Mouse (Mus musculus): ENCODE measurements at regions not wholly inside any gene's neighbourhood (a gene's known extent, or its start where the extent isn't known, plus 50 kb on each side); places are given as distances from the start of the nearest gene placed in this dataset.

DNA sequence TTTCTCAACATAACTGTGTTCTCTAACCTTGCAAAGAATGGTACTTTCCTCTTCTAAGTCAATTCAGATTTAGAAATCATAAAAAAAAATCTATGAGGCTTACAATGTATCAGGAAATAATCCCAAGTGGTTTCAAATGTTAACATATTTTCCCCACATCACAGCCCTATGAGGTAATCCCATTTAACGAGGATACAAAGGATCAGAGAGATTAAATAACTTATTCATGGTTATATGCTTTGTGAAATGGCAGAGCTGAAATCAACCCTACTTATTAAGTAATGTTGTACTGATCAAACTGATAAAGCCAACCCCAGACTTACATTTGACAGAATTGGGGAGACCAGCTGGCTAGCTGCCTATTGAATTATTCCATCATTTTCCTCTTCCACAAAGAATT is 614.4 kb downstream of the Ntrk3 start:
- intact Hi-C loops (cut with DNase I) = no loop called here
- no peak for DNase-seq (ENCODE audit: low spot score in 2 of 2)

DNA sequence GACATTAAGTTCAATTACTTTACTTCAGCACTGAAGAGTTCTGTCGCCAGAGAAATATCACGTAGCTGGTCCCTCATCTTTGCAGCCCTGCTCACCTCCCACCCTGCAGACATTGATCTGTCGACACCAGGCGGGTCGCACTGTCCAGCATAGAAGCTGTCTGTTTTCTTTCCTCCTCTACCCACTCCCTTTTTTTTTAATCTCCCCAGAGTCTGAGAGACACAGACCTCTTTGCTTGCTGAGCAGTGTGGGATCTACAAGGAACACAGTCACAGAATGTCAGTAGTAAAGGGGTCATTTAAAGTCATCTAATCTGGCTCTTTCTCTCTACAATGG is 616.7 kb downstream of the Ntrk3 start:
- intact Hi-C loops (cut with DNase I) = no loop called here

DNA sequence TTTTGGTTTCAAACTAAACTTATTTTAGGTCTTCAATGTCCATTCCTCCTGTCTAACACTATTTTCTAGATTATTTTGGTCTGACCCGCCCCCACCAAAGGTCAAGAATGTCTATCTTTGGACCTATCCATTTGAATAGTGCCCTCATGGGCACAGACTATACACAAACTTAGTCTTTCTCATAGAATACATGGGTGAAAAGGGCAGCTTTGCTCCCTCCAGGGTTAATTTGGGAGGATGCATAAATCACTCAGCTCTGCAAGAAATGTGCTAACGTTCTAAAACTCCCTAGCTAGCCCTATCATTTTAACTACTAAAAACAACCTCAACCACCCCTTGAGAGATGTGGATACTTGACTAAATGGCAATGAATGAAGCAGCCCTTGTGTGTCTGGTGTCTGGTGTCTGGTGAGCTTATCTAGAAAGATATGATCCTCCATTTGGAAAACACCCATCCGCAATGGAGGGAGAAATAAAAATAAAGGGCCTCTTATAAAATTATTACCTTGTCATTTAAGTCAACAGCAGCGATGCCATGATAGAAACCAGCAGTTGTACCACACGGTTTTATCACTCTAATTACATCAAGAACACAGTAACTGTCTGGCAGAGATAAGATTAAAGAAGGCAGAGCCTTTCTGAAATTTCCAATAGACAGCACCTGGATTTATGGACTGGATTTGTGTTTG is 617.2 kb downstream of the Ntrk3 start:
- no peak for DNase-seq (ENCODE audit: low spot score in 2 of 2)
- intact Hi-C loops (cut with DNase I) = no loop called here

More for the DNA sequence above, 616.7 kb downstream of the Ntrk3 start:
- no peak for DNase-seq (ENCODE audit: low spot score in 2 of 2)

DNA sequence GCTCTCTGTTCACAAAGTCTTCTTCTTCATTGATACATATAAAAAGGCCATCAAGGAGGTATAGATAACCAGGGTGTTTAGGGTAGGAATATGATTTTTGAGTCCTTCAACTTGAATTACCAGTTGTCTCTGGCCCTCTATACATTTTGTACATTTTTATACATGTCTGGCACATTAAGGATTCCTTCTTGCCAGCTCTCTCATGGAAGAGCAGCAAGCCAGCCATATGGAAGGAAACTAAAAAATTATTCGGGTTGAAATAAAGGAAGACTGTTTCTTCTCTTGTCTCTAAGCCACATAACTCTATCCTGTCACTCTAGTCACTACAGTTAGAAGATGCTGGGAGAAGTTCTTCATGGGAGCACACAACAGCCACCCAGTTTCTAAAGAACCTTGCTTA is 618.0 kb downstream of the Ntrk3 start:
- peak in 1 of 2 experiments; percentile 23 for DNase-seq (ENCODE audit: low spot score in 2 of 2)
- intact Hi-C loops (cut with DNase I) = no loop called here

DNA sequence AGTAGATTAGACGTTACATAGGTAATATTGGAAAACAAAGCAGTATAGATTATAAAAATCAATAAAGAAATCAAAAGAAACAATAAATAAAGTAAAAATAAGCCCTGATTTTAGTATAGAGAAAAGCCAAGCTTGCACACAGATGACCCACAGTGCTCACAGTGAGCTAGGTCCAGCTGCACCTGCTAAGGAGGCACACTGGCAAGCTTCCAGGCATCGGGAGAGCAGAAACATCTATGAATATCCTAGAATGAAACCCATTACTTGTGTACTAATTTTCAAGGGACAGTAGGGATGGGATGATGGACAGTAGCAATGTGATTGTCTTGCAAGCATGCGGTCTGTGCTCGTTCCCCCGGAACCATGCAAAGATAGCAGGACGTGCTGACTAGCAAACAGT is 626.5 kb downstream of the Ntrk3 start:
- DNase-seq (ENCODE audit: low spot score in 2 of 2) = no peak
- intact Hi-C loops (cut with DNase I) = no loop called here

DNA sequence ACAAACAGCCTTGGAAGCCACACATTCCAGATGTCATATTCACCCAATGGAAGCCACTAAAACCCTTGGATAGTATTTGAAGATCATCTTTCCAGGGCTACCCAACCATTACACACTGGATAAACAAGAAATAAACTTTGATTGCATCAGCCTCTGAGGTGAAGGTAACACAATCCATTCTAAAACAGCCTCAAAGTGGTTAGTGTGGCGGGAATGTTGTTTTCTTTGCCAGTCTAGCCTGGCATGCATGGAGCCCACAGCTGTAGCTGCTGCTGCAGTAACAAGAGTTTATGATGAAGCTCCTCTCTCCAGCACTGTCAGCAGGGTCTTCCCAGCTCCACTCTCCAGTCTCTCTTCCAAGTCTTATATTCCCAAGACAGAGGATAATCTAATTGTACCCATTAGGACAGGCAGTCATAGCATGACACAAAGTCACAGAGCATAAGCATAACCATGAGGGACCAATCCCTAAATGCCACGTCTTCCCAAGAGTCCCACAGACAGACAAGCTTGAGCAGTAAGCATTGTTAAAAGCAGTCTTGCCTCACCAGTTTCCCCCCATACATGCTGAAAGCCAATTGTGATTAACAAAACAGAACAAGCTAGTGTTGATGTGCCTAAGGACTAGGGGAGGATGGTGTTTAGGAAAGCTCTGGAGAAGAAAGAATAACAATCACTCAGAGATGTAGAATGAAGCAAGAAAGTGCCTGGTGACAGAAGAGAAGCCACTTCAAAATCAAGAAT is 634.1 kb downstream of the Ntrk3 start:
- intact Hi-C loops (cut with DNase I) = no loop called here
- DNase-seq (ENCODE audit: low spot score in 2 of 2) = no peak

DNA sequence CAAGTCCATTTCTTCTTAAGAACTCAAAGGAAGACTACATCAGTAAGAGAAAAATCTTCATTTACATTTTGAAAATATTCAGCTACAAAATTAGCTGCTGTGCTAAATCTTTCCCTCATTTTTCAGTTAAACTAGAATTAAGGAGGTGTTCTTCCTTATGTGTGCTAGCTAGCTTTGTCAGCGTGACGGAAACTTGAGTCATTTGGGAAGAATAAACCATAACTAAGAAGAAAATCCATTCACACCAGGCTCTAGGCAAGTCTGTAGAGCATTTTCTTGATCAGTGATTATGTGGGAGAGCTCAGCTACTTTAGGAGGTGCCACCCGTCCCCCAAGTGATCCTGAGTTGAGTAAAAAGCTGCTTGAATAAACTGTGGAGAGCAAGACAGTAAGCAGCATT is 635.4 kb downstream of the Ntrk3 start:
- intact Hi-C loops (cut with DNase I) = no loop called here
- DNase-seq (ENCODE audit: low spot score in 2 of 2) = peak in 1 of 2 experiments; percentile 69

DNA sequence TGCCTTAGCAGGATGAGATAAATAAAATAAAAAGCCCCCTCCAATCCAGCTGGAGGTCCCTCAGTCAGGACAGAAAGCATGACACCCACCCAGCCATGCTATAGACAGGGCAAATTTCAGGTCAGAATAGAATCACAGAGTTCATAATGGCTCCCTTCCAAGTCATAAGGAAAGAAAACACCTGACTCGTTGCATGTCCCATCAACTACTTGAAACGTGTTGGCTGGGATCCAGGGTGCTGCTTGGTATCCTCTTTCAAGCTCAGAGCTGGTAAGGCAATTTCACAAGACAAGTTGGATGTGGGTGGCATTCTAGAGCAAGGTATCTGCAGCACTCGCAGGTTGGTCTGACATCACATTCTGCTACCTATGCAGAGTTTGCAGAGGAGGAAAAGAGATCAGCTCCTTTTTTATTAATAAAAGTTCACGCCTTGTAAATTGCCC is 651.2 kb downstream of the Ntrk3 start:
- DNase-seq (ENCODE audit: low spot score in 2 of 2) = peak in 1 of 2 experiments; percentile 34
- intact Hi-C loops (cut with DNase I) = no loop called here

DNA sequence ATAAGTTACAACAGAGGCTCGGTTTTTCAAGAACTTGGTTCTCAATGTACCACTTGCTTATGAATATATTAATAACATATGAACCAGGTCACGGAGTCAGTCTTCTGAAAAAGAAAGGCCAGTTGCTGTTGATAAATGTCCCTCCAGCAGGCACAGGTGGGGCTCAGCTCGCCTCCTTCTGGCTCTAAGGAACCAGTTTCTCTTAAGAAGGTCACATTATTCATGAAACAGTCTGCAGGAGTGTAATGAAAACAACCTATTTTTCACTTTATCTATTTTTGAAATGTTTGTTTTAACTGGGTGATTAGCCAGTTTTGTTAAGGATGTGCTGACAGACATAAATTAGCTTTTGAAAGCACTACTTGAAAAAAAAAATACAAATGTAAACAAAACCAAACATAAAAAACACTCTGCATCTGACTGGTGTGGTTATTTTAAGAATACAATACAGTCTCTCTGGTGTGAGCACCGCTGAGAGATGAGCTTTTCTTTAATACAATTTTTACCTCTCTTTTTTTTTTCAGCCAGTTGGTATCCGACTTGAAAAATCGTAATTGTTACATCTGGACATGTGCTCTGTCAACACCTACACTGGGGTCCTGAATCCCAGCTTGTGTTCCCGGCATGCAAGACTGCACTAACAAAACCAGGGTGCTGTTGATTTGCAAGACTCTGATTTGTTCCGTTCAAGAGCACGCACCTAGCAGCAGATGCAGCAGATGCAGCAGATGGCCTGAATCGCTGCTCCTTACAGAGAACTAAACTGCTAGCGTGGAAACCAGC is 651.8 kb downstream of the Ntrk3 start:
- intact Hi-C loops (cut with DNase I) = no loop called here
- peak in 1 of 2 experiments; percentile 27 for DNase-seq (ENCODE audit: low spot score in 2 of 2)

DNA sequence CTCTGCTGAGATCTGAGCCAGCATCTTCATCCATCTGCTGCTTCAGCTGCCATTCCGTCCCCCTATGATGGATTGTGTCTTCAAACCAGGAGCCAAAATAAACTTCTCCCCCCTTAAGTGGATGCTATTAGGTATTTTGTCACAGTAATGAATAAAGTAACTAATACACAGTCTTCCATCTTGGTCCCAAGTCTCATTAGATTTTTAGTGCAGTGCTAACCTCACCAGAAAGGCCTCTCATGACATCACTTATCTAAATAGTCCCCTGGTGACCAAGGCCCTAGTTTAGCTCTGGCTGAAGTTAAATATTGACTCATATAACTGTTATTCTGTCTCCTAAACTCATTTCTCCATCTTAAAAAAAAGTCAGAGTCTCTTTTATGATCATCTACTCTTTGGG is 658.1 kb downstream of the Ntrk3 start:
- DNase-seq (ENCODE audit: low spot score in 2 of 2) = no peak
- intact Hi-C loops (cut with DNase I) = no loop called here

DNA sequence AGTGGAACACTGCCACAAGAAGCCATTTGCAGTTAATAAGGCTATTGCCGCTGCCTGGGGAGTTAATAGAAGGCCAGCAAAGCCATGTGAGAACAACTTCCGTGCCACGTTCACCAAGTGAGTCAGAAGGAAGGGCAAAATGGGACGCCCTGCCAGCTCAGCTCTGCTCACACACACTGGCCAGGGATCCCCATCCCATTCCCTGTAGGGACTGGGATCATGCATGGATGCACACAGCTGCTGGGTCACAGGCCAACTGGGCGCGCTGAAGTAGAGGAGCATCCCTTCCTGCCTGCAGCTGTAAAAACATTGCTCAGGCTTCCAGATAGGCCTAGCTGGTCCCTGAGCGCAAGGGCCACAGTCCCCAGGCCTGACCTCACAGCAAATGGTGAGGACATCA is 666.7 kb downstream of the Ntrk3 start:
- intact Hi-C loops (cut with DNase I) = no loop called here
- peak in 1 of 2 experiments; percentile 3 for DNase-seq (ENCODE audit: low spot score in 2 of 2)

DNA sequence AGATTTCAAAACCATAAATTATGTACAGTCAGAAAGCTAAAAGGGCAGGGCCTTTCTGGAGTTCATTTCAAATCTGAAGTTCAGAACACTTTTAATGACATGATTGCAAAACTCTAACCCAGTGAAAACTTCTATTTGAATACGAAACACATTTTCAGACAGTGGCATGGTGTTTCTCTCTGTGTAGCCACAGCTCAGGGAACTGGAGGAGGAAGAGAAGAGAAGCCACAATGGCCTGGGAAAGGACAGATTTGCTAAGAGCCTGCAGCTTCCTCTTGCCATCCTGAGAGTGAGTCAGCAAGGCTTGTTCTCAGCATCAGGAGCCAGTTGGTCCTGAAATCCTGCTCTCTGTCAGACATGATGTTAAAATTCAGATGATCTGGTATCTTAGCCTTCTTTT is 676.2 kb downstream of the Ntrk3 start:
- intact Hi-C loops (cut with DNase I) = no loop called here
- no peak for DNase-seq (ENCODE audit: low spot score in 2 of 2)

DNA sequence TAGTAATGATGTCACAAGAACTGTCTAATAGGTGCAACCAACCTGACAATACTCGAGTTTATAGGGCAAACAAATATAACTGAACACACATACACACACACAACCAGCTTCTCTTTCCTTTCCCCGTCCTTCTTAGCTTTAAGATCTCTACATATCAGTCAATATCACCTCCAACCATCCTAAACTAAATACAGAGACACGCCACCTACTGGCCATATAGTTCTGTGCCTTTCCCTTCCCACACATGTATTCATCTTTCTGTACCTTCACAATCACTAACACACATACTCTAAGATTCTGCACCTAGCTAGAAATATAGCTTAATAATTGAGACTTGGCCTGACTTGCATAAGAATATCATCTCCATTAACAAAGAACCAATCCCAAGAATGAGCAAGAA is 688.2 kb downstream of the Ntrk3 start:
- intact Hi-C loops (cut with DNase I) = no loop called here
- no peak for DNase-seq (ENCODE audit: low spot score in 2 of 2)

DNA sequence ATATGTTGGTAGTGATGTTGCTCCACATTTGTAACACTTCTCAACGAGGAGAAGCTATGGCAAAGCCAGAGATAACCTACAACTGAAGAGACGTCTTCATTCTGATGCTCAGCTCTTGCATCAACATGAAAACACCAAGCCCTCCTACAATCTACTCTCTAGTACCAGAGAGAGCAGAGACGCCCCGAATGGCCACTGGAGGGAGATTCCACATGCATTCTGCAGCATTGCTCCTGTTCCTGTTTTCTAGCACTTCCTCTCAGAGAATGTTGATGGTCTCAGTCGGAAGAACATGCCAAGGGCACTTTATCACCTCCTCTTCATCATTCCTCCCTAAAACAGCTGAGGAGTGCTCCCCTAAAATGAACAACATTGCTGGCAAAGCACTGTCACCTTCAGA is 692.4 kb downstream of the Ntrk3 start:
- peak in 1 of 2 experiments; percentile 19 for DNase-seq (ENCODE audit: low spot score in 2 of 2)
- intact Hi-C loops (cut with DNase I) = no loop called here

DNA sequence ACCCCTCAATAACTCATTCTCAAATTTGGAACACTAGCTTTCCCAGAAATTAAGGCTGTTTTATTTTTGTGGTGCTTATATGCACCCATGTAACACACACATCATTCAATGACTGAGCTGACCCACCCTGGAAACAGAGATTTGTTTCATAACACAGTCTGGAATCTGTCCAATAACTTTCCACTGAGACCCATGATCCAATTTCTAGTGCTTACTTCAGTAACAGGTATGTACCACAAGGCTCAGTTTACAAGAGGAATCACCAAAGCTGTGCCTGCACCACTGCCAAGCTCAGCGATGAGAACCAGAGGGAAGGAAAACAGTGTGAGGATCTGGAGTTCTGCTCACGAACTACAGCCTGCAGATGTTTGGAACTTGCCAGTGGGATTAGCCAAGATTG is 706.8 kb downstream of the Ntrk3 start:
- no peak for DNase-seq (ENCODE audit: low spot score in 2 of 2)
- intact Hi-C loops (cut with DNase I) = no loop called here

DNA sequence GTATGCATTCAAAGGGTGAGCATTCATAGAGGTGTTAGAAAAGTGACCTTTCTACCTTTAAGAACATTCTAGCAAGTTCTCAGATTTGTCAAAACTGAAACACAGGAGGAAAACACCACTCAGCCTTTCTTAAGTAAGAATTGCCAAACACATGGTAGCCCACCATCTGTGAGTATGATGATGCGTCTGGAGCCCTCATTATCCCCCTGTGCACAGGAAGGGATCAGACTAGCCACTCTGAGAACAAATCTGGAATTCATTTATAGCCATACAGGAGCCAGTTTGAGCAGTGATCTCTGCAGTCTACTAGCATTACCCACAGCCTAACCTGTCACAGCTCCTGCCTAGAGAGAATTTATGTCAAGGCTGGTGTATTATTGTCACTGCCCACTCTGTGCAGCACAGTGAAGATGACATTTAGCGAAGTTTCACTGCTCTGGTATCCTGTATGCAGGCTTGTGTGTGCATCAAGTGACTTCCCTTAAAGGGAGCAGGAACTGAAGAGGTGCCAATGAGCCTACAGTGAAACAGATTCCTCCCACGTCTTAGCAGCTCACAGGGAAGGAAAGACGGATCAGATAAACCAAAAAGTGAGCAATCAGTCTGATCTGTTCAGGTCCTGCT is 710.7 kb downstream of the Ntrk3 start:
- peak; percentile 43 to 90 for DNase-seq (ENCODE audit: low spot score in 2 of 2)
- intact Hi-C loops (cut with DNase I) = loop anchor here (10.0 kb wide), 1 partner anchor 268 kb away; no protein-coding TSS in a partner anchor

DNA sequence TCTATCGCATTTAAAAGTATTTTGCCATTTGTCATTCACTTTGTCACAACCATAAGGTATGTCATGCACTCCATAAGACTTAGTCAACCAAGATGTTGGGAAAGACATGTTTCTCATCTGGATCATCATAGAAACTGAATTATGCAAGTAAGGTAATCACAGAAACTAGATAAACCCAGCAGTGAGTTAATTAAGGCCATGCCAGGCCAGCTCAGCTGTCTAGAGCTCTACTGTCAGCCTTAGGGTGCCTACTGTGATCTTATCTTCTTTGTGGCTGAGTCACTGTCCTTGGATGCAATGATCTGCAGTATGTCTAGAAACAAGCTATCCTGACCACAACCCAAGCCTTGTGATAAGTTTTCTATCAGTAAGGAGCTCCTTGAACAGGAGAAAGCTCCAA is 714.2 kb downstream of the Ntrk3 start:
- intact Hi-C loops (cut with DNase I) = loop anchor here (10.0 kb wide), 1 partner anchor 271 kb away; no protein-coding TSS in a partner anchor
- DNase-seq (ENCODE audit: low spot score in 2 of 2) = no peak

DNA sequence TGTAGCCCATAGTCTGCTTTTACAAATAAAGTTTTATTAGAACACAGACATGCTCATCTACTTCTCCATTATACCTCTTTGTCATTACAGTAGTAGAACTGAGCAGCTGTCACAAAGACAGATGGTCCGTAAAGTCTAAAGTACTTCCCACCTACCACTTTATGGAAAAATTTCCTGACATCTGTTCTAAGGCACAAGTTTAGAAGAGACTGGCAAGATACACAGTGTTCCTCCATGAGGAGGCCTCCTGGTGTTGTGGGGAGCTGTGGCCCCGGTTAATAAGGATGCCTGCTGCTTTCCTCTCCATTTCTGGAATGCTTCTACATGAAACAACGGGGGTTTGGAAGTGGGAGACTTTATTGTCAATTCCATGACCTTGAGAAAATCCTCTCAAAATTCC is 714.7 kb downstream of the Ntrk3 start:
- DNase-seq (ENCODE audit: low spot score in 2 of 2) = peak; percentile 26 to 73
- intact Hi-C loops (cut with DNase I) = loop anchor here (10.0 kb wide), 1 partner anchor 272 kb away; no protein-coding TSS in a partner anchor

DNA sequence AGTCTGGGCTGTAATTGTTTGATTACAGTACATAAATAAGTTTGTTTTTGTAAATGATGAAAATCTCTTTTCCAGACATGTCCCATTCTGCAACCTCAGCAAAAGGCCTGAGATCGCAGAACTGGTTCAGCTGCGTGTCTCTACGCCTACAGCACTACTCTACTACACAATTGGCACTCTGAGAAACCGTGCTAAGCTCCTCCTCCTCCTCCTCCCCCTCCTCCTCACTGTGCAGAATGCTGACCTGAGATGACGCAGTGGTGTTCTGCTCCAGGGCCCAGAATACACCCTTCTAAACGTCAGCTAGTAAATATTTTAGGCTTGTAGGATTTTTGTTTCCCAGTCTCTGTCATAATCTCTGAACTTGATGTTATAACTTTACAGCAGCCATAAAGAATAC is 724.2 kb downstream of the Ntrk3 start:
- DNase-seq (ENCODE audit: low spot score in 2 of 2) = no peak
- intact Hi-C loops (cut with DNase I) = no loop called here

DNA sequence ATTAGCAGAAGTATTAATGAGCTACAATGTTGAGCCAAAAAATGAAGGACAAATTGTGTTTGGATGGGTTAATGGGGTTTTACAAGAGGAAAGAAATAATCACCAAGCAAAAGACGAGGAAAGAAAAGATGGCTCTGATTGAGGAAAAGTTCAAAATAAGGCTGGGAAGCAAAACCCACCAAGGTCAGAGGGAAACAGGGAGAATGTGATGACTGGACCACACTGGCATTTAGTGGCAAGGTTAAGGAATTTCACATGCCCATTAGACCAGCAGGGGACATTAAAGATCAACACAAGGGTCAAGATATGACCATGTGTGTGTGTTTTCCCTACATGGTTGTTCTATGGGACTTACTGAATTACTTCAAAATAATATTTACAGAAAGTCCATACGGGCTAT is 734.7 kb downstream of the Ntrk3 start:
- DNase-seq (ENCODE audit: low spot score in 2 of 2) = no peak
- intact Hi-C loops (cut with DNase I) = no loop called here
